Mouse (Mus musculus) urinary bladder, postnatal 25 days (tissue): ENCODE measurements at regions not wholly inside any gene's neighbourhood (a gene's known extent, or its start where the extent isn't known, plus 50 kb on each side); places are given as distances from the start of the nearest gene placed in this dataset.
"Not testable (repeated sequence)": the region's sequence is repeated elsewhere in the genome, so short reads cannot be mapped to it uniquely, and the experiment has no call there.

ENCODE experiments used
- DNase-seq: peaks from one replicate; pipeline ENCODE4 v3.0.0; 2022; ENCODE audit warnings: low spot score

DNA sequence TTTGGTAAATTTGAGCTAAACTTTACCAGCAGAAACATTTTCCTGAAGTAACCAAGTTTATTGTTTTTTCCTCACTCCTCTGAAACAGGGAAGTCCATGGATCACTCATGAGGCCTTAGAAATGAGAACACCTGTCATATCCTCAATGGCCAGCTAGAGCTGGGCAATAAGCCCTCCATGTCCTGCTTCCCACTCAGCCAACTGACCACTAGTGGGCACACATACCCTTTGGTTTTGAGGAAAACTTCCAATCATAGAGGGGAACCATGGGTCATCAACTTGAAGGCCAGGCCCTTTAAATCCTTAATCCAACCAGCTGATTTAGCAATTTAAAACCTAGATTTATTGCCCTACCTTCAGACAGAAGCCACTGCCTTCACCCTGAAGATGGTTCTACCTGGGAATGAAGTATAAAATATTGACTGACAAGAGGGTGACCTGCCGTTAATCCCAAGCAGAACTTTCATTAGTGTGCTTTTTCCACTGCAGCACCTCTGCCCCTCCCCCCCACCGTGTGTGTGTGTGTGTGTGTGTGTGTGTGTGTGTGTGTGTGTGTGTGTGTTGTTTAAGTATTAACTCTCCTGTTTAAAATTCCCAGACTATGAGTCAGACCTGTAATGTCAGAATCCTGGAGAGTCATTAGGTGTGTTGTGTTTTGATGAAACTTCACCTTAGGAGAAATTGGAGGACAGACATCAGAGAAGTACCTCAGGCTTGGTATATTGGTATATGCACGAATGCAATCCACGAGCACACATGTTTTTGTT is 312.3 kb downstream of the Hdgfl1 start:
- no peak for DNase-seq

DNA sequence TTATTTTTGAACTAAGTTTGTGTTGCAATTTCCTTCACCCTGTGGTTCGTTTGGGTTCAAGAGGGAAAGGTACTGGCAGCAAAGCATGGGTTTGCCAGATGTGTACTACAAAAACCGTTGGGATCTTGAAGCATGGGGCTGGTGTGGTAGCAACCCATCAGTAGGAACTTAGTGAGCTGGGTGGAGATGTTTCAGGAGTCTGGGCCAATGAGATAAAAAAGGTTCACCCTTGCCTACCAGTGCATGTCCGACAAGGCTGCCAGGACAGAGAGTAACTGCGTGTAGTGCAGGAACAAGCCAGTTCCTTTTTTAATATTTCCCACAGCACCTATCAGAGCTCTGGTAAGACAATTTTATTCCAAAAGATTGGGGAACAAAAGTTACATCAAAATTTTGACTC is 343.3 kb downstream of the Hdgfl1 start:
- DNase-seq = no peak

DNA sequence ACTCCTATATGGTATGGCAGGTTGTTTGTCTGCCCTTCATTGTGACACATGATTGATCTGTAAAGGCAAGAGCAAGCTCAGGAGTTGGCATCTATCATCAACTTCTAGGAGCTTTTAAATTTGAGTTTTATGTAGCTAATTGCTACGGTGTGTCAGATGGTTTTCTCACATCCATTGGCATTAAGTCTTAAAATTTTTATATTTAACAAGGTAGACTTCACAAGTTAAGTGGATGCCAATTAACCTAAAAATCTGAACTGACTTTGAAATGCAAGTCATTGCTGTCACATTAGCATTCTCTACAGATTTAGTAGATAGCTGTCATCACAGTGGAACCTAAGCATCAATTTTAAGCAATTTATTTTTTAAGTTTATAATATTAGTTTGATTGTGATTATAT is 345.5 kb downstream of the Hdgfl1 start:
- no peak for DNase-seq

- DNase-seq = no peak
These were observed 364.2 kb downstream of the Hdgfl1 start for GRCm38 (mm10) chr13:26405757-26406156.

DNA sequence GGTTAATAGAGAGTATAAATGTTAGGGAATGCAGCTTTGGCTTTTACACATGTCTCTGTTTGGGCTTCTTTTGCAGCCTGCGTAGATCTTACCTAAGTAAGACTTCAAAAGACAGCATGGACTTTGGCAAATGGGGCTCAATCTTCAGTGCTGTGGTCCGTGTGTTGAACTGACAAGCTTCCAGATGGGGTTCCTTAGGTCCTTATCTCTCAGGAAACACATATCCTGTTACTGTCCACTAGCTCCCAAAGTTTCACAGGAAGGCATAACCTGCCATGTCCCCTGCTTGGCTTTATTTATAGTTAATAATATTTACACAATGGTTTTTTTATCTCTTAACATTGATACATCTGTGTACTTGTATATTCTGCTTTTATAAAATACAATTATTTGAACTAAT is 365.3 kb downstream of the Hdgfl1 start:
- no peak for DNase-seq

- DNase-seq = no peak
These were observed 381.9 kb downstream of the Hdgfl1 start for GRCm38 (mm10) chr13:26387861-26388621.

DNA sequence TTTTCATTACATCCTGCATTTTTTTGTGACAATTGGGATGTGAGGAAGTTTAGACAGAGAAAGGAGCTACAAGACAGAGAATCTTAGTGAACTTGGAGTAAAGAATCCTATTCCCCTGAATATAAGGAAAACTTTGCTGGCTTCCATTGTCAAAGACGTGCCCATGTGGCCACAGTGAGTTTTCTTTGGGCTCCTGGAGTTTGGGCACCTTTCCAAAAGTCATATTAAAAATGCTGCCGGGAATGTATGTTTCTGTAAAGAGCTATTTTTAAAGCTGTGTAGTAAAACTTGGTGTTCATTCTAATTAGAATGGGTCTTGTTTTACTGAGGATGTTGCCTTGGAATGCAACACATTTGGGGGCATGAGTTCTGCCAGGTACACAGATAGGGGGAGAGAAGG is 387.3 kb downstream of the Hdgfl1 start:
- DNase-seq = no peak

DNA sequence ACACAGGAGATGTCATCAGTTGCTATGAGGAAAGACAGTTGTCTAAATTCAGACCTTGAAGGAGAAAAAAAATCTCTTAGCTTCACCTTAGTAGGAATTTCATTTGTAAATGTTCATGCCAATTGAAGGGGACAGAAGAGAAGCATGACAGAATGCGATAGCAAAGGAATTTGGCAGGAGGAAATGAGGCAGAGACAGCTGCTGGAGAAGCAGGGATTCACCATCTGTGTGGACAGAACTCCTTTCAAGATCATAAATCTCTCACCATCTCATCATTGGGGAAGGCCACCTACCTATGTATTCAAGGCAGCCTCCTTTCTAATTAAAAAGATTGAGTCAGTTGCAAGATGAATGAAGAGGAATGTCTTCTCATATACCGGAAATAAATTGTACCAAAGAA is 387.8 kb downstream of the Hdgfl1 start:
- no peak for DNase-seq

DNA sequence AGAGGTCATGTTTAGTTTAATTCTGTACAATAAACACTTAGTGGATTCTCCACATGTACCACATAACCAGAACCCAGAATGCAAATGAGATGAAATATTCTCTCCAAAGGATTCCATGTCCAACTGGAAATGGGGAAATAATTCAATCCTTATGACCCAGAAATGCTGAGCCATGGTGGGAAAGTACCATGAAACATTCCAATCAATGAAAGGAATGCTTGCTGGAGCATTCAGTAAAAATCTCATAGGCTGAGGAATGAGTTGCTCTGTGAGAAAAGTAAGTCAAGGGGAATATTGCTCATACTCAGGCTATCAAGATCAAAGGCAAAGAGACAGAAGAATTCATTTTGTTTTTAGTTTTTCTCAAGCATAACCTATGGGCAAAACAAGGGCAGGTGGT is 394.4 kb downstream of the Hdgfl1 start:
- DNase-seq = no peak

DNA sequence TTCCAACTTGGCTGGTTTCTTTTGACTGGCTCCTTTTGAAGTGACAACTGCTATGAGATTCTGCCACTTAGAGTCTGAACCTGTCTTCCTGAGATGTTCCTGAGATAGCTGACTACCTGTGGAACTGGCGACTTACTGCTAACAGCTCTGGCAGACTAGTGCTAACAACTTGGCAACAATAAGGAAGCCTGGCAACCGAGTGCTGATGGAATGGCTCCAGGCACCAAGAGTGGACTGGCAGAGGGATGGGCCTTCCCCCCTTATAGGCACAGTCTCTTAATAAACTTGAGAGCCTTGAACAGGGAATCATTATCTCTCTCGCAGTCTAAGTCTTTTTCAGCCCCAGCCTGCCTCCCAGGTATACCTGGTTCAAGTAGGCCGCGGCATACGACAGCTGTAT is 404.1 kb downstream of the Hdgfl1 start:
- DNase-seq = not testable (repeated sequence)

GRCm38 (mm10) chr13:26356341-26356740 is 413.6 kb downstream of the Hdgfl1 start:
- DNase-seq = no peak

DNA sequence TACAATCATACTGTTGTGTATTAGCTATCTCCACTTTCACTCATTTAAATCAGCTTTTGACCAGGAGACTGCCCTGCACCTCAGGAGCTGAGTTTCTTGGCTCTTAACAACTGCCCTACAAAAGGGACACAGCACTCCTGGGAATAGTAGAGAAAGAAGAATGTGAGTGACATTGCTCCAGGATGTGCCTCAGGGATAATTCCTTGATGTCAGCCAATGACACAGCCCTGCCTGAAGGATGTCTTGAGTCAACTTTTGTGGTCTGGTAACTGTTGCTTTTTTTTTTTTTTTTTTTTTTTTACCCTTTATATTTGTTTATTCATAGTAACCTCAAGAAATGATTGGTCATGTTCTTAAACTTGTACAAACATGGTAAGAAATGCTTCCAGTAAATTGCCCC is 415.5 kb downstream of the Hdgfl1 start:
- no peak for DNase-seq

GRCm38 (mm10) chr13:26350510-26350909 is 419.5 kb downstream of the Hdgfl1 start:
- DNase-seq = no peak

GRCm38 (mm10) chr13:26338795-26339194 is 431.2 kb downstream of the Hdgfl1 start:
- no peak for DNase-seq

- no peak for DNase-seq
These were observed 444.9 kb downstream of the Hdgfl1 start for GRCm38 (mm10) chr13:26325066-26325465.

DNA sequence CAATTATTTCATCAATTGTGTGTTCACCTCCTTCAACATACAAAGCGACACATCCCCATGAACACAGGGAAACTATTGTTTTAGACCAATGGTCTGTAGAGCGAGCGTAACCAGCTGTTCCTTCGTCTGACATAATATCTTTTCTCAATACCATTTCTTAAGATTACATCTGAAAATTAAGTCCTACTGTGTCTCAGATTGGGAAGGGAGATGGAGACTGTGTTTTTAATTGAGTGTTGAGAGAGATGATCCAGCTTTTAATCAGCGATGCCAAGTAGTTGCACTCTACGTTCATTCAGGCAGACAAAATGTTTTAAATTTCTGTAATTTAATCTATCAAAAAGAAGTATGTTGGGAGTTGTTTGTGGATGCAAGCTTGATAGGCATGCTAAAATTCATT is 445.3 kb downstream of the Hdgfl1 start:
- DNase-seq = no peak

- no peak for DNase-seq
These were observed 451.4 kb downstream of the Hdgfl1 start for GRCm38 (mm10) chr13:26318557-26318956.

GRCm38 (mm10) chr13:26312246-26313010 is 457.5 kb downstream of the Hdgfl1 start:
- DNase-seq = no peak

- DNase-seq = no peak
These were observed 485.9 kb downstream of the Hdgfl1 start for GRCm38 (mm10) chr13:26284073-26284444.

DNA sequence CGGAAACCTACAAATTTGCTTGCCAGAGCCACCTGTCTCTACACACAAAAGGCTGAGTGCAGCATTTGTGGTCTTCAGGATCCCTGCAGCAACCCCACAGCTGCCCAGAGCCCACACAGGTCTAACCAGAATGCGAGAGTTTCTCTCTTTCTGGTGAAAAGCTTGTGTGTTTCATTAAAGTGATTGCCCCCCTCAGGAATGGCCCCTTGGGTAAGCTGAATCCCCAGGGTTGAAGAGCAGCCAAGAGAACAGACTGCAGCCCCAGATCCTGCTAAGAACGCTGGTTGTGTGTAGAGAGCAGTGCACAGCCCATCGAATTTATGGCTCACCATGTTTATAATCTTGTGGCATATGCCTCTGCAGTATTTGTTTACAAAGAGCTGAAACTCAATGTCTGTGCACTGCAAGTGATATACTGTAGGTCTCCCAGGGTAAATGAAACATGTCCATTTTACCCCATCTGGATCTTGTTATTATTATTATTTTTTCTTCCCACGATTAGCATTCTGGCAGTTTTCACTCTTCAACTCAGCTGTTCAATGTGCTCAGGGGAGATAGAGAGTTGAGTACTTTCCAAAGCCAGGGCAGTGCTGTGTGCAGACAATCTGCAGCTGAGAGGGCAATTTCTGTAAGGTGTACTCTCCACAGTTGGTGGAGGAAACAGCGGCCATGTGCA is 486.4 kb downstream of the Hdgfl1 start:
- DNase-seq = no peak

DNA sequence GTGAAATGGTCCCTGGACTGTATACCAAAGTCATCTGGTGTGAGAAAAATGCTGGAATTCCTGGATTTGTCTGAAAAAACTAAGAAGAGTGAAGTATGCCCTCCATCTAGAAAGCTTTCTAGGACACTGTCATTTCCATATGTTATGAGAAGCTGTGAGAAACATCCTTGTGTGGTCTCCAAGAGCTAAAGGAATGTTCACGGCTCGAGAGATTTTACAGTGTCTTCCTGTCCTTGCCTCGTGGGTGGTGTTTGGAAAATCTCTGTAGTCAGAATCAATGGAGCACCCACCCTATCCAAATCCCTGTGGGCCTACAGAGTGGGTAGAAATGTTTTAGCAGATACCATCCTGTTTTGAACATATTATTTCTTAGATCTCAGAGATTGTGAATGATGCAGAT is 487.7 kb downstream of the Hdgfl1 start:
- no peak for DNase-seq

DNA sequence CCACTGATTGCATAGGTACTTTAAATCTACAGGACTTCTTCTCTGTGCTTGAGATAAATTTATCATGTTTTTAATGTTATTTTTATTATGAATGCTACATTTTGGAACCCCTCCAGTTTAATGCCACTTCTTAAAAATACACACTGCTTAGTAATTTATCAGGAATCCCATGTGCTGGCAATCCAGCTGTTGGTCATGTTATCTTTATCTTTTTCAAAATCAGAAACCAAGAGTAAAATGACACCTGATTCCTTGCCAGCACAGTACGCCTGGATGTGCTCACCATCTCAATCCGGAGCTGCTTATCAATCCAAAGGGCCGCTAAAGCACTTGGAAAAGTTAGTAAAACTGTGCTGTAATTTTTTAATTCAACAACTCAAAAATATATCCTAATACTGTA is 497.1 kb downstream of the Hdgfl1 start:
- DNase-seq = no peak
